Mouse (Mus musculus): ENCODE data around the gene Polr1c.

Gene Polr1c

DNA sequence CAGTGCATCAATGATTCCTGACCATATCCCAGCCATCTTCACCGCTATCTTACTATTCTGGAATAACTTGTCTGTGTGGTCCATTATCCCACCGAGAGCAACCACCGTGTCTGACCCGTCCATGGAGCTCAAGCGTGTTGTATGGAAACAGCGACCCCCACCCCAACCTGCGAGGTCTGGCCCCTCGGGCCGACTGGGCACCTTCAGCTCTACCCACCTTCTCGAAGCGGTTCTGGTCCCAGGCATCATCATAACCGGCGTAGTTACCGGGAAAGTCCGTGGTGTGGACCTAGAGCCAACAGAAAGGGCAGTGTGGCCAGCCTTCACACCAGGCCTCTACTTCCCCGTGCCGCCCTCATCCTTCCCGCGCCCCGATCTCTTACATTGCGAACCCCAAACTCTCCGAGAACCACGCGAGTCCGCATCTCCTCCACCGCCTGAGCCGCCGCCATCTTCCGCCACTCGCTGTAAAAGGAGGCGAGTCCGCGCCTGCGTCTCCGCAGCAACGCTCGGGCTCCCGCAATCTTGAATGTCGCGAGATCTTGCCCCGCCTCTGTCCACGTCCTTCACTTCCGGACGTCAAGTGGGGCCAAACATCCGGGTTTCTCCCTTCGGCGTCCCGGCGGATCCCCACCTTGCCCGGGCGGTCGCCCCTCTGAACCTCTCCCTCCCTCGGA, at the start of gene Polr1c, which contains the start of gene Yipf3:
TSS of gene Polr1c (minus strand) at position 543 of the 677 bp plus-strand sequence.
TSS of gene Yipf3 (plus strand) at position 569 of the 677 bp plus-strand sequence.
- peak; percentile 82 for DNase-seq (ENCODE audit: extremely low read depth, low read depth)

GRCm38 (mm10) chr17:46297028-46297363, 49.1 kb upstream of the Polr1c start:
- no peak for DNase-seq (ENCODE audit: extremely low read depth, low read depth)

DNA sequence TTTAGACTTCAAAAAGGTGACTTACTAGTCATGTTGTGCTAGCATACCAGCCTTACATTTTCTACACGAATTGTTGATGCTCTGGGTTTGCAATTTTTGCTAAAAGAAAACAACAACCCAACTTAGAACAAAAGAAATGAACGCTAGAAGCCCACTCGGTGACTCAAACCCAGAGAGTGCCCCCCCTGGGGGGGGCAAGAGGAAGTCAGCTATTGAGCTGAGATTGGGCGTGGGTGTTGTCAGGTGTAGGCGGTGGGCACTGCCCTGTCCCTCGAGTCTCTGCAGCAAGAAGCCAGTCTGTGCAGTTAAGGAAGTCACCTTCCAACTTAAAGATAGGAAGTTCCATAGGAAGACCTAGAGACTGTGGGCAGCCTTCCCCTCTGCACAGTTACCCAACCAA, 48.7 kb upstream of the Polr1c start:
- no peak for DNase-seq (ENCODE audit: extremely low read depth, low read depth)

- no peak for DNase-seq (ENCODE audit: extremely low read depth, low read depth)
These were observed 39.8 kb upstream of the Polr1c start for GRCm38 (mm10) chr17:46287678-46288095.

- DNase-seq (ENCODE audit: extremely low read depth, low read depth) = no peak
These were observed 37.6 kb upstream of the Polr1c start for GRCm38 (mm10) chr17:46285407-46285806.

DNA sequence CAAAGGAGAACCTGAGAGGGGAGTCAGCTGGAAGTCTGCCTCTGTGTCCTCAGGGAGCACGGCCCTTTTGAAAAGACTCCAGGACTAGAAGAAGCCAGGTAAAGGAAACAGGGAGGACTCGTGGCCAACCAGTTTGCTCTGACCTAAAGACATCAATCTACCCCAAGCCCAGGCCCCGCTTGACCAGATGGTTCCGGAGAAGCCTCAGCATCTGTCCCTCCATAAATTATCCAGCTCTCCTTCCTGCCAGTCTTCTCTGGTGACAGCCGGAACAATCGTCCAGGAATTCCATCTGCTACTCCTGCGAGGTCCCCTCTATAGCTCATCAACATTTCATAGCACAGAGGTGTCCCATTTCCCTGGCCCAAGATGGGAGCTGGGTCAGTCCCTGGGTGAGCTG, 36.8 kb upstream of the Polr1c start:
- DNase-seq (ENCODE audit: extremely low read depth, low read depth) = no peak

GRCm38 (mm10) chr17:46283911-46284310, 36.1 kb upstream of the Polr1c start:
- DNase-seq (ENCODE audit: extremely low read depth, low read depth) = no peak

GRCm38 (mm10) chr17:46283140-46283539, 35.3 kb upstream of the Polr1c start:
- peak; percentile 27 for DNase-seq (ENCODE audit: extremely low read depth, low read depth)

DNA sequence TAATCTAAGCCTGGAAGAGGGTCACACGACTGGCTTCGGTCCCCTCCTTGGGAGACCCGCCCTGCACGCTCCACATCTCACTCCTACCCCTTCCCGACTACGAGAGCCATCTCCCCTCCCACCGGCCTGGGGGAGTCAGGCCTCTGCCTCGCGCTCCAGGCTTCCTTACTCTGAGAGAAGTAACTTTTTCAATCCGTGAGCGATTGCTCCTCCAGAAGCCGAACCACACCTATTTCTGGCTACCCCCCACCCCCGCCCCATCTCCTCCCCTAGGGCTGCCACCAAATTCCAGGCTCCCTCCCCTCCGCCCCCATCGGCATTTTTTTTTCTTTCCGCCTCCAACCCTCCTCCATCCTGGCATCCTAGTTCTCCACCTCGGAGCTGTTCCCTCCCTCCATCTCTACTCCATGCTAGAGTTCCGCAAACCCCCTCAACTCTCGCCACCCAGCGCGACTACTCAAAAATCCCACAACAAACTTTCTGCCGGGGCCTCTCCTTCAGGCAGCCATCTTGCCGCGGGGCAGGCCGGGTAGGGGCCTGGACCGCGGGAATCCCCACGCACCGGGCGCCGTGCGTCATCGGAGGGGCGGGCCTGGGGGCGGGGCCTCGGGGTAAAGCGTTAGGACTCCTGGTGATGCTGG, 34.7 kb upstream of the Polr1c start, which contains the start of gene Tjap1:
TSS of gene Tjap1 (minus strand) at position 544 of the 641 bp plus-strand sequence.
- DNase-seq (ENCODE audit: extremely low read depth, low read depth) = peak; percentile 49

- DNase-seq (ENCODE audit: extremely low read depth, low read depth) = no peak
These were observed 30.3 kb upstream of the Polr1c start for GRCm38 (mm10) chr17:46278011-46278765.

- no peak for DNase-seq (ENCODE audit: extremely low read depth, low read depth)
These were observed 29.7 kb upstream of the Polr1c start for GRCm38 (mm10) chr17:46277586-46277985.

DNA sequence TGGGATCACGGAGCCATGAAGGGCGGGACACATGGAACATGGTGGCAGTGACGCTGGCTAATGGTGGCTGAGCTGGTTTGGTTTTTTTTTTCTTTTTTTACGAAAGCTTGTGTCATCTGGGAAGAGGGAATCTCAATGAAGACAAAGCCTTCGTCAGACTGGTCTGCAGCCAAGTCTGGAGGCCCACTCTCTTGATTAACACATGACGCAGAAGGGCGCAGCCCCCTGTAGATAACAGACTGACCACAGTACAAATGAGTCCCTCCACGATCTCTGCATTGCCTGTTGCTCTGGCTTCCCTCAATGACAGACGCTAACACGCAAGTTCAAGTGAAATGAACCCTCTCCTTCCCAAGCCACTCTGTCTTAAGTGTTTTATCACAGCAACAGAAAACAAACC, 27.7 kb upstream of the Polr1c start:
- no peak for DNase-seq (ENCODE audit: extremely low read depth, low read depth)

- DNase-seq (ENCODE audit: extremely low read depth, low read depth) = no peak
These were observed 27.2 kb upstream of the Polr1c start for GRCm38 (mm10) chr17:46275034-46275433.

DNA sequence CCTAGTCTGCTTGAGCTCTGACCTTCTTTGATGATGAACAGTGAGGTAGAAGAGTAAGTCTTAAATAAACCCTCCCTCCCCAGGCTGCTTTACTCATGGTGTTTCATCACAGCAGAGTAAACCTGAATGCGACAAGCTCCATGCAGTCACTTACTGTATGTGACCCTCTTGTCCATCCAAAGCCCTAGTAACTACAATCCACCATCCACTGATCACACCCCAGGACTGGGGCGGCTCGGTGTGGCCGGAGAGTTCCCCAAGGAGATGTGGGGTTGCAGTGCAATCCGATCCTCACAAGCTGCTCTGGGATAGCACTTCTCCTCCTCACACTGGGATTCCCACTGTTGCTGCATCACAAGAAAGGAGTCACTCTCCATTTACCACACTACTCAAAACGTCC, 26.6 kb upstream of the Polr1c start:
- DNase-seq (ENCODE audit: extremely low read depth, low read depth) = no peak

GRCm38 (mm10) chr17:46273803-46274236, 26.0 kb upstream of the Polr1c start:
- DNase-seq (ENCODE audit: extremely low read depth, low read depth) = no peak

- DNase-seq (ENCODE audit: extremely low read depth, low read depth) = no peak
These were observed 24.8 kb upstream of the Polr1c start for GRCm38 (mm10) chr17:46272675-46273074.

DNA sequence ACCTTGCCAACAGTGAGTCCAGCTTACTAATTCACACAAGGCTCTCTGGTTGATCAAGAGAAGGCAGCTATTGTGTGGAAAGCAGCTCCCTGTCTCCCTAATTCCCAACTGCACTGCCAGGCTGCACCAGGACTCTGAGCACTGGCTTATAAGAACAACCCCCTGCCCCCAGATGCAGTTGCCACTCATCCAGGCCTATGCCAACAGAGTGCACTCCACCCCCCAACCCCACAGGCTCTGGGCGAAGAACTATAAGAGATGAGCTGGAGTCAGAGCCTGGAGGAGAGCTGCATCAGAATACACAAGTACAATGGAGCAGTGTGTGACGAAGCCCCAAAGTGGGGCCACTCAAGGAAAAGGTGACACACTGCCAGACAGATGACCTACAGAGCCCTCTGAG, 24.2 kb upstream of the Polr1c start:
- DNase-seq (ENCODE audit: extremely low read depth, low read depth) = no peak

DNA sequence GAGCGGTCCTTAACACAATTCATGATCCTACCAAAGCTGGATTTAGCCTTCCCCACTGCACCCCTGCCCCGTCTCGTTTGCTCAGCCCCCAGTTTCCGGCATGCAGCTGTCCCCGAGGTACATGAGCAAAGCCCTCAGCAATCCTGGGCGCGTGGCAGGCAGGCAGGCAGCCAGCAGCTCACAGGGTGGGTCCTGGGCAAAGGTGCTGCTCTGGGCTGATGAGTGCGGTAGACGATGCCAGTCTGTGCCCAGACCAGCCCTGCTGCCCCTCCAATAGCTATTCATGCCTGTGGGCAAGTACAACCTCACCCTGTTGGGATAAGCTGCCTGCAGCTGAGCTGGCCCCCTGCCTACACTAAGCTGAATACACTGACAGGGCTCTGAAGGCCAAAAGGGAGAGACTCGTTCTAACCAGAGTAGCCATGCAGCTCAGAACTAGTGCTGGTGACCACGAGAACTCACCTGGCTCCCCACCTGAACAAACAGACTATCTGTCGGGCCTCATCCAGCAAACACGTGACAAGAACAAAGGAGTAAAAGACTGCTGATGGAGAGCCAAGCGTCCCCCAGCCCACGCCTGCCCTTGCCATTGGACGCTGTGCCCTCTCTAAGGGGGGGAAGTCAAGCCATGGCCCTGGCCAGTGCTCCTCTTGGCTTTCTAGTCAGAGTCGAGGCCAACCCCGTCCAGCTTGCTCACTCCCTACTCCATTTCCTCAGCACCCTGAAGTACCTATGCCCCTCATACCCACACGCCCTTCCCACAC, 22.1 kb upstream of the Polr1c start:
- no peak for DNase-seq (ENCODE audit: extremely low read depth, low read depth)

DNA sequence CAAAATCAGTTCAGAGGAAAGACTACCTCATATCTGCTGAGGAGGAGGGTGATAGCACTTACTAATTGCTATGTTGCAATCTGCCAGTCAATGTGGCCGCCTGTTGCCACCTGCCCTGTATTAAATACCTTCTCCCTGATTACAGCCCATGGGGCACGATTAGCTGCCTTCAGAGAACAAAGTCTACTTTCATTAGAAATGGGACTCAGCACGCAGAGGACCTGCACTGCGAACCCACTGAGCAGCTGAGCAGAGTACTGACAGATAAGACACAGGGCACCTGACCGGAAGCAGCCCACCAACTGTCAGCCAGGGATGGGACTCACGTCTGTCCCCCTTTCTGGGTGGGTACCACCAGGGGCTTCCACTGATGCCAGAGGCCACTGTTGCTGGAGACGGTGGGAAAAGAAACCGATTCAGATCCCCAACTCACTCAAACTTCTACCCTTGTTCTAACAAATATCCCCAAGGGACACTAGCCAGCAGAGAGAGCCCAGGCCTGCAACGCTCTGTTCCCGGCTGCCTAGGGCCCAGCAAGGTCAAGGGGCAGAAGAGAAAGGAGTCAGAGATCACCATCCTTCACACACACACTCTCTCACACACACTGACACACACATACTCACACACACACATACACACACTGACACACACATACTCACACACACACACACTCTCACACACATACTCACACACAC, 20.3 kb upstream of the Polr1c start:
- DNase-seq (ENCODE audit: extremely low read depth, low read depth) = no peak

DNA sequence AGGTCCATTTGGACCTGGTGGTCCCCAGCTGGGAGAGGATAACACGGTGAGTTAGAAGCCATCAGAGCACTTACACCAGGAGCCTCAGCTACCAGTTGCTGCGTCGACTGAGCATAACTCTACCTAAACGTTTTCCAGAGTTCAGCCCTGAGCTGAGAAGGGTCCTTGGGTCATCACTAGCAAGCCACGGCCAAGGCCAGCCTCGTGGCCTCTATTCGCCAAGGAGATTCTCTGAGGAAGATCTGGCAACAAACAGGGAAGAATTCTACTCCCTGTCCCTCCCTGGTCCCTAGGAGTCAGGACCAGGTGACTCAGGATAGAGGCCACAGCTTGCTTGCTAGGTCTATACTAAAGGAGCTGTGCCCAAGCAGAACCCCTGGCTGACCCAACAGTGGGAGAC, 19.7 kb upstream of the Polr1c start:
- DNase-seq (ENCODE audit: extremely low read depth, low read depth) = no peak

DNA sequence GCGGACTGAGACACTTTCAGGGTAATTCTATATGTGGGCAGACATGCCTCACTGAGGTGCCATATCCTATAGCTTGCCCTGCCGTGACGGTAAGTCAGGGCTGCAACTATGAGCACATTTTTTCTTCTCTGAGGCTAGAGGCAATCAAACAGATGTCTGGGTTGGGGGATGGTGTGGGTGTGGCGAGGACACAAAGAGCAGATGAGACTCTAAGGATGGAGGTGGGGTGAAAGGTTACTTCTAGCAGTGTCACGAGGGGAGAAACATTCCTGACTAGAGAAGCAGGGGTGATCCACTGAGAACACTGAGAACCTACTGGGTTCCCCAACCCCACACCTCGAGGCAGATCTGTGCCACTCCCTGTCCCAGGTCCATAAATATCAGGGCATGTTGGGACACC, 19.1 kb upstream of the Polr1c start:
- DNase-seq (ENCODE audit: extremely low read depth, low read depth) = no peak
